Mouse (Mus musculus) testis, adult 2 months (tissue): ENCODE measurements around the gene Cyfip1. TPM values are rescaled to one million over a fixed set of nuclear protein-coding genes. Genes with fewer than 3 reads are reported as not detected.

Experiments used
- H3K27ac ChIP-seq: fragments of 200-500 bp; 2 replicates; pipeline ENCODE4 v1.5.1; 2012; ENCODE audit warnings: low read depth, low read length; ENCODE audit not compliant: control insufficient read depth, insufficient read depth
- H3K27me3 ChIP-seq: fragments of 200-500 bp; 2 replicates; pipeline ENCODE4 v1.6.1; 2012; ENCODE audit warnings: mild to moderate bottlenecking, low read length, moderate library complexity; ENCODE audit not compliant: control insufficient read depth, insufficient read depth
- H3K36me3 ChIP-seq: fragments of 200-500 bp; 2 replicates; pipeline ENCODE4 v1.6.1; 2012; ENCODE audit warnings: mild to moderate bottlenecking, low read length; ENCODE audit not compliant: control insufficient read depth, insufficient read depth
- H3K4me1 ChIP-seq: fragments of 200-500 bp; 2 replicates; pipeline ENCODE4 v1.6.1; 2012; ENCODE audit warnings: low read length; ENCODE audit not compliant: control insufficient read depth, insufficient read depth
- H3K4me3 ChIP-seq: fragments of 200-500 bp; 2 replicates; pipeline ENCODE4 v1.5.1; 2012; ENCODE audit warnings: low read depth, mild to moderate bottlenecking, low read length, moderate library complexity, mixed read lengths; ENCODE audit not compliant: control insufficient read depth
- CTCF ChIP-seq: fragments of 200-500 bp; IDR thresholded peaks from 2 replicates; pipeline ENCODE4 v1.5.1; 2012; ENCODE audit warnings: low read depth, mild to moderate bottlenecking, inconsistent platforms, low read length, moderate library complexity; ENCODE audit not compliant: control insufficient read depth, insufficient read depth, insufficient replicate concordance
- POLR2A ChIP-seq: fragments of 200-500 bp; IDR thresholded peaks from 2 replicates; pipeline ENCODE4 v1.6.1; 2012; ENCODE audit warnings: low read depth, mild to moderate bottlenecking, inconsistent platforms, low read length, moderate library complexity; ENCODE audit not compliant: control insufficient read depth
- polyA plus RNA-seq: library from polyadenylated mRNA; depleted of rRNA; stranded (reverse); fragments of >200 nt; gene quantifications from 2 replicates; pipeline ENCODE4 v1.2.3, GENCODE M21; 2012

The Cyfip1 gene
- polyA plus RNA-seq, 1 experiment: 6.6 TPM

DNA sequence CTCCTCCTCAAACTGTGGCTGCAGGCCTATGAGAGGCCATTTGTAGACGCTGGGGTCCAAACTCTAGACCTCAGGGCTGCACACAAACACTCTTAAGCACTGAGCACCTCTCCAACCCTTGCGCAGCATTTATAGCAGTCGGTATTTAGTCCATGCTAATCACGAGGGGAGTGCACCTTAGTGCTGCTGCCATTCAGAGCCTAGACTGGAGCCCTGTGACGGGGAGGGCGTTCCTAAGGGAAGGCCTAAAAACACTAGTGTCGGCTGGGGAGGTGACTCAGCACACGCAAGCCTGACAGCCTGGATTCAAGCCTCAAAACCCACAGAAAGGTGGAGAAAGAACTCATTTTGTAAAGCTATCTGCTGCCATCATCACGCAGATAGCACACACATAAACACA, 14.0 kb upstream of the Cyfip1 start:
- no peak for TF ChIP-seq POLR2A
- no peak for TF ChIP-seq CTCF
- H3K4me3 ChIP-seq: no peak overlapping the region
- H3K27me3 ChIP-seq: no peaks in the 10 kb centered on the region
- H3K4me1 ChIP-seq: no peaks in the 10 kb centered on the region
- H3K27ac ChIP-seq: no peak overlapping the region
- no peaks in the 10 kb centered on the region; the same call in 1 of the 2 replicates for H3K36me3 ChIP-seq

DNA sequence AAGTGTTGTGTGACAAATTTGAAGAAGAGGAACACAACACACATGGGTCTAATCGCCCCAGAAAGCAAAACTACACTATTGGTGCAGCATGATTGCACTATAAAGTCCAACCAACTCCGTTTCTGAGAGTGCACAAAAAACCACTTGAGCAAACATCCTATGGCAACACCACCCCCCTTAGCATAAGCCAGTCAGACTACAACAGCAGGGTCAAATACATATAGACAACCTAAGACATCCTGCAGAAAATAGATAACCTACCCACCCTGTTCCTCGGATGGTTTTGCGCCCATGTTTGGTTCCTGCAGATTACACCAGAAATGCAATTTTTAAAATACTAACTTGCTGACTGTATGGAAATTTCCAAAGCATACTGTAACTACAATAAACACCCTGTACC, 4.7 kb upstream of the Cyfip1 start:
- Histone ChIP-seq H3K4me1 (0 out of 2 replicates have a peak, but pooled peaks cover 2% of the 10 kb centered on the region), H3K27ac (no peak overlapping the region), H3K27me3 (no peaks in the 10 kb centered on the region), H3K4me3 (no peak overlapping the region), H3K36me3 (no peaks in the 10 kb centered on the region)
- TF ChIP-seq POLR2A (no peak), CTCF (no peak)

DNA sequence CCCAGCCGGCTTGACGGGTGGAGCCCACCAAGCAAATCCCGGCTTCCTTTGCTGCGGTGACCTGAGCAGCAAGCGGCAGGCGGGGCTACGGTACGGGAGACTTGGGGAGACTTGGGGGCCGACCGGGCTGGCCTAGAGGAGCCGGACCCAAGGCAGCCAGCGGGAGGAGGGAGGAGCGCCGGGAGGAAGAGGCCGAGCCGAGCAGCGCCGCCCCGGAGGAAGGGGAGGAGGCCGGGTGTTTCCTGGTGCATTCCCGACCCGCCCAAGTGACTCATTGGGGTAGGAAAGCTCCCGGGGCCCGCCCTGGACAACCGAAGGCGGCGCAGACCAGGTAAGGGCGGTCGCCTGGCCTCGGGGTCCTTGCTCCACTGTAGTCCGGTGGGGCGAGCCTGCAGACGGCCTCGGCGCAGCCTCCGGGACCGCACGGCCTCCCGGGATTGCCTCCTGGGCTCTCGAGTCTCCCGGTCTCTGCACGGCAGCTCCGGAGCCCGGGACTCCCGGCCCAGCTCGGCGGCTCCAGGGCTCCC, 495 bp downstream of the Cyfip1 start:
- Histone ChIP-seq H3K27me3 (no peaks in the 10 kb centered on the region), H3K4me1 (peaks cover 4% of the 10 kb centered on the region), H3K4me3 (peak overlapping the region; percentile 88), H3K27ac (peak overlapping the region; percentile 72), H3K36me3 (no peaks in the 10 kb centered on the region)
- TF ChIP-seq CTCF (no peak), POLR2A (peak; percentile 21; the same call in 1 of the 2 replicates)

DNA sequence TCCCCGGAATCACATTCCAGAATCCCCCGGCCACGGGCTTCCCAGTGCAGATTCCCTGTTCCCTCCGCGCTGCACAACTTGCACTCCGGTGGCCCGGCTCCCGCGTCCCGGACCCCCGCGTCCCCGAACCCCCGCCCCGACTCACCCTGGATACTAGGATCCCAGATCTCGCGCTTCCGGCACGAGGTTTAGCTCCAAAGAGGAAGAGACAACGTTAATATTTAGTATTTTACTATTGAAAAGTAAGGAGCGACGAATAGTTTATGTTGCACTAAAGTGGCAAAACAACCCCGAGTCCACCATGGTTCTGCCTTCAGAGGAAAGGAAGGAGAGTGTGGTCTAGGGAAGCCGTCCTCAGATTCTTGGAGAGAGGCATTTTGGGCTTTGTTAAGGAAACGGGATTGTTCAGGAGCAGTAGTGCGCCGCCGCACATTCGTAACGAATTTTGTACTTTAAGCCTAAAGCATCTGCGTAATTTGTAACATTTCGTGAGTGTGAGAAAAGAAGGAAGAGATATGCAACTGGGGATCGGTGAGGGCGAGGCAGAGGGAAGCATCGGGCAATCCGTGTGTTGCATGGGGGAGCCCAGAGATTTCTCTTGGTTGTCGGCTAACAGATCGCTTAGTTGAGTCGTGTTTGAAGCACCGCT, 1.1 kb downstream of the Cyfip1 start:
- Histone ChIP-seq H3K4me1 (peaks cover 4% of the 10 kb centered on the region), H3K4me3 (peak overlapping the region; percentile 88), H3K27me3 (no peaks in the 10 kb centered on the region), H3K36me3 (no peaks in the 10 kb centered on the region), H3K27ac (peak overlapping the region; percentile 72)
- TF ChIP-seq CTCF (no peak), POLR2A (no peak)

GRCm38 (mm10) chr7:55846606-55847312, 5.2 kb downstream of the Cyfip1 start:
- no peaks in the 10 kb centered on the region for H3K36me3 ChIP-seq
- no peak overlapping the region for H3K4me3 ChIP-seq
- no peak overlapping the region for H3K27ac ChIP-seq
- no peaks in the 10 kb centered on the region for H3K27me3 ChIP-seq
- peaks cover 4% of the 10 kb centered on the region for H3K4me1 ChIP-seq
- TF ChIP-seq CTCF: no peak
- TF ChIP-seq POLR2A: no peak

GRCm38 (mm10) chr7:55849948-55850571, 8.5 kb downstream of the Cyfip1 start:
- peak overlapping the region; percentile 29; the same call in 1 of the 2 replicates for H3K27ac ChIP-seq
- H3K4me3 ChIP-seq: no peak overlapping the region
- H3K4me1 ChIP-seq: 0 out of 2 replicates have a peak, but pooled peaks cover 2% of the 10 kb centered on the region
- H3K36me3 ChIP-seq: no peaks in the 10 kb centered on the region
- TF ChIP-seq POLR2A: no peak
- TF ChIP-seq CTCF: no peak
- H3K27me3 ChIP-seq: no peaks in the 10 kb centered on the region

GRCm38 (mm10) chr7:55852787-55853186, 11.2 kb downstream of the Cyfip1 start:
- Histone ChIP-seq H3K36me3 (no peaks in the 10 kb centered on the region), H3K4me1 (0 out of 2 replicates have a peak, but pooled peaks cover 2% of the 10 kb centered on the region), H3K27ac (no peak overlapping the region), H3K4me3 (no peak overlapping the region), H3K27me3 (no peaks in the 10 kb centered on the region)
- TF ChIP-seq CTCF (no peak), POLR2A (no peak)
